Mouse (Mus musculus): ENCODE data around the gene Mvk.

Mvk gene

GRCm38 (mm10) chr5:114443566-114444367 lies at the start of gene Mvk, which contains the start of gene Mmab:
Gene Mvk, plus strand, starts transcription at chr5:114444269.
Gene Mmab, minus strand, starts transcription at chr5:114444060.
- peak; percentile 93 to 95 for DNase-seq (ENCODE audit: low spot score in 2 of 2)

GRCm38 (mm10) chr5:114406592-114406991 lies 37.5 kb upstream of the Mvk start:
- no peak for DNase-seq (ENCODE audit: low spot score in 2 of 2)

GRCm38 (mm10) chr5:114407269-114407668 lies 36.8 kb upstream of the Mvk start:
- DNase-seq (ENCODE audit: low spot score in 2 of 2): no peak

GRCm38 (mm10) chr5:114407810-114408209 lies 36.3 kb upstream of the Mvk start:
- DNase-seq (ENCODE audit: low spot score in 2 of 2): no peak

- DNase-seq (ENCODE audit: low spot score in 2 of 2): no peak
Observed at GRCm38 (mm10) chr5:114408846-114409245, 35.2 kb upstream of the Mvk start.

GRCm38 (mm10) chr5:114410429-114410828 lies 33.6 kb upstream of the Mvk start:
- DNase-seq (ENCODE audit: low spot score in 2 of 2): no peak

GRCm38 (mm10) chr5:114412361-114412998 lies 31.6 kb upstream of the Mvk start:
- no peak for DNase-seq (ENCODE audit: low spot score in 2 of 2)

GRCm38 (mm10) chr5:114413067-114413735 lies 30.9 kb upstream of the Mvk start:
- no peak for DNase-seq (ENCODE audit: low spot score in 2 of 2)

- no peak for DNase-seq (ENCODE audit: low spot score in 2 of 2)
Observed at GRCm38 (mm10) chr5:114415606-114416005, 28.5 kb upstream of the Mvk start.

- DNase-seq (ENCODE audit: low spot score in 2 of 2): no peak
Observed at GRCm38 (mm10) chr5:114416855-114417254, 27.2 kb upstream of the Mvk start.

- no peak for DNase-seq (ENCODE audit: low spot score in 2 of 2)
Observed at GRCm38 (mm10) chr5:114418541-114418940, 25.5 kb upstream of the Mvk start.

- DNase-seq (ENCODE audit: low spot score in 2 of 2): no peak
Observed at GRCm38 (mm10) chr5:114421561-114422298, 22.3 kb upstream of the Mvk start.

- DNase-seq (ENCODE audit: low spot score in 2 of 2): no peak
Observed at GRCm38 (mm10) chr5:114422591-114422990, 21.5 kb upstream of the Mvk start.

GRCm38 (mm10) chr5:114423961-114424360 lies 20.1 kb upstream of the Mvk start:
- no peak for DNase-seq (ENCODE audit: low spot score in 2 of 2)

- DNase-seq (ENCODE audit: low spot score in 2 of 2): no peak
Observed at GRCm38 (mm10) chr5:114426732-114427131, 17.3 kb upstream of the Mvk start.

GRCm38 (mm10) chr5:114428621-114429020 lies 15.4 kb upstream of the Mvk start:
- no peak for DNase-seq (ENCODE audit: low spot score in 2 of 2)

- no peak for DNase-seq (ENCODE audit: low spot score in 2 of 2)
Observed at GRCm38 (mm10) chr5:114429781-114430180, 14.3 kb upstream of the Mvk start.

GRCm38 (mm10) chr5:114434359-114434758 lies 9.7 kb upstream of the Mvk start:
- DNase-seq (ENCODE audit: low spot score in 2 of 2): no peak

- DNase-seq (ENCODE audit: low spot score in 2 of 2): no peak
Observed at GRCm38 (mm10) chr5:114435588-114435987, 8.5 kb upstream of the Mvk start.

- DNase-seq (ENCODE audit: low spot score in 2 of 2): no peak
Observed at GRCm38 (mm10) chr5:114444368-114444692, 261 bp downstream of the Mvk start.

GRCm38 (mm10) chr5:114449011-114449410 lies 4.9 kb downstream of the Mvk start:
- DNase-seq (ENCODE audit: low spot score in 2 of 2): no peak

GRCm38 (mm10) chr5:114456287-114456686 lies 12.2 kb downstream of the Mvk start:
- DNase-seq (ENCODE audit: low spot score in 2 of 2): no peak

Data from spleen, postnatal 10 days (tissue).